ENCODE assay signal across 28 mouse cellular contexts in the genomic region with DNA sequence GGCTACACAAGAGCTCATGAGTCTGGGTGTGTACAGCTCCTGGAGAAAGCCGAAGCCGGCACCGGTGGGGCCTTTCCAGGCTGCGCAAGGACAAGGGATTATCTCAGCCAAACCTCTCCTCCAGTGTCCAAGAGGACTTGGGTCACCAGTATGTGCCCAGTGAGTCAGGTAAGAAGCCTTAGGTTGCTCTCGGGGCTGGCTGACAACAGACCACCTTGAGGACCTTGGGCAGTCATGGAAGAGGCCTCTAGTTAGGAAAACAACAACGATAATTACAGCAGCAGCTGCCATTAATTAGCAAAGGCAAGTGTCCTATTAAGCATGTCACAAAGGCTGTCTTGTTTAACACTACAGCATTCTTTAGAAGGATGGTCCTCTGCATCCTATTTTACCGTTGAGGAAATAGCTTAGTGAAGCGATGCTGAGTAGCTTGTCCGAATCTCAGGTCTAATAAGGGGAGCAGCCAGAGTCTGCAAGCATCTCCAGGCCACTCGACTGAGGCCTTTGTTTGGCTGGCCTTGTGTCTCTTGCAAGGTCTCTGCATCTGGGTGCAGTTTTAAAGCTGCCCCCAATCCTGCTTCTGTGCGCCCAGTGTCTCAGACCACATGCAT. TPM values are rescaled to one million over a fixed set of nuclear protein-coding genes. Genes with fewer than 3 reads are reported as not detected.
DNase-seq lines count a peak whose midpoint lies in the region; ATAC-seq and TF ChIP-seq lines count a peak whose summit lies in the region.
"Had no signal": no experiment of that assay in that cellular context is flagged by ENCODE, and none has a peak within 500 bp of the region (broad histone marks: within the 10 kb centered on the region; RNA-seq: fewer than 3 reads in every experiment).

No protein-coding gene starts in this region.

- H3K9ac ChIP-seq in hindbrain, embryonic 12.5 days = no peak overlapping the region; the same call in 1 of the 2 replicates
- no peak overlapping the region for H3K9ac ChIP-seq in hindbrain, embryonic 13.5 days
- H3K9ac ChIP-seq in embryonic facial prominence, embryonic 12.5 days = no peak overlapping the region
- H3K9ac ChIP-seq in midbrain, embryonic 16.5 days (ENCODE audit: low read depth, low read length) = no peak overlapping the region
- H3K9ac ChIP-seq: liver, embryonic 15.5 days had no signal

- H3K9me3 ChIP-seq in hindbrain, embryonic 12.5 days (replicated peaks) = no peaks in the 10 kb centered on the region
- no peaks in the 10 kb centered on the region for H3K9me3 ChIP-seq in hindbrain, embryonic 13.5 days
- no peaks in the 10 kb centered on the region for H3K9me3 ChIP-seq in embryonic facial prominence, embryonic 12.5 days
- no peaks in the 10 kb centered on the region for H3K9me3 ChIP-seq in midbrain, embryonic 16.5 days (replicated peaks; ENCODE audit: control insufficient read depth, low read length, poor library complexity, severe bottlenecking)
- H3K9me3 ChIP-seq: embryonic facial prominence, embryonic 13.5 days; forebrain, embryonic 12.5 days; heart, embryonic 10.5 days; heart, embryonic 15.5 days; limb, embryonic 12.5 days; liver, embryonic 15.5 days had no signal

- TF ChIP-seq POLR2A in cerebellum, adult 2 months (IDR thresholded peaks at IDR 0.05; ENCODE audit: borderline replicate concordance, insufficient read depth, low read length) = no peak

- H3K27ac ChIP-seq in cerebellum, adult 2 months (ENCODE audit: insufficient read depth, low read length) = peak overlapping the region; percentile 63
- H3K27ac ChIP-seq in hindbrain, embryonic 12.5 days = no peak overlapping the region
- H3K27ac ChIP-seq in hindbrain, embryonic 13.5 days = no peak overlapping the region
- H3K27ac ChIP-seq in embryonic facial prominence, embryonic 12.5 days = no peak overlapping the region
- no peak overlapping the region for H3K27ac ChIP-seq in midbrain, embryonic 16.5 days (ENCODE audit: low read length)
- H3K27ac ChIP-seq: embryonic facial prominence, embryonic 13.5 days; forebrain, embryonic 12.5 days; heart, embryonic 15.5 days; limb, embryonic 12.5 days; liver, embryonic 15.5 days had no signal

- peak overlapping the region; percentile 42 for H3K4me3 ChIP-seq in cerebellum, adult 2 months (replicated peaks; ENCODE audit: insufficient read depth, low read depth, low read length)
- no peak overlapping the region for H3K4me3 ChIP-seq in hindbrain, embryonic 12.5 days
- H3K4me3 ChIP-seq in hindbrain, embryonic 13.5 days = no peak overlapping the region
- H3K4me3 ChIP-seq in embryonic facial prominence, embryonic 12.5 days = no peak overlapping the region
- no peak overlapping the region for H3K4me3 ChIP-seq in midbrain, embryonic 16.5 days (ENCODE audit: low read depth, low read length)

- H3K27me3 ChIP-seq in cerebellum, adult 2 months (ENCODE audit: control insufficient read depth, insufficient read depth, low read length) = no peaks in the 10 kb centered on the region
- peaks cover 52% of the 10 kb centered on the region for H3K27me3 ChIP-seq in hindbrain, embryonic 12.5 days
- H3K27me3 ChIP-seq in hindbrain, embryonic 13.5 days = peaks cover 79% of the 10 kb centered on the region
- peaks cover 46% of the 10 kb centered on the region for H3K27me3 ChIP-seq in embryonic facial prominence, embryonic 12.5 days
- peaks cover 32% of the 10 kb centered on the region for H3K27me3 ChIP-seq in midbrain, embryonic 16.5 days (ENCODE audit: control insufficient read depth, insufficient read depth, low read depth, low read length)
- H3K27me3 ChIP-seq: CH12.LX had no signal

- TF ChIP-seq CTCF in cerebellum, adult 2 months (IDR thresholded peaks at IDR 0.05; ENCODE audit: borderline replicate concordance, insufficient read depth, low read depth, low read length) = no peak

- H3K4me1 ChIP-seq in cerebellum, adult 2 months (ENCODE audit: control insufficient read depth, insufficient read depth, low read length) = peaks cover 17% of the 10 kb centered on the region; the same call in 1 of the 2 replicates
- H3K4me1 ChIP-seq in hindbrain, embryonic 12.5 days = peaks cover 38% of the 10 kb centered on the region
- peaks cover 40% of the 10 kb centered on the region for H3K4me1 ChIP-seq in hindbrain, embryonic 13.5 days (replicated peaks)
- H3K4me1 ChIP-seq in embryonic facial prominence, embryonic 12.5 days = peaks cover 24% of the 10 kb centered on the region
- H3K4me1 ChIP-seq in midbrain, embryonic 16.5 days (ENCODE audit: control insufficient read depth, insufficient read depth, low read length) = peaks cover 9% of the 10 kb centered on the region

- ATAC-seq in hindbrain, embryonic 12.5 days (ENCODE audit: low FRiP score) = no peak
- ATAC-seq in hindbrain, embryonic 13.5 days (ENCODE audit: low FRiP score) = no peak
- 0 out of 2 replicates have a peak, but pooled peaks have one; percentile 24 for ATAC-seq in embryonic facial prominence, embryonic 12.5 days (ENCODE audit: insufficient number of reproducible peaks, insufficient read depth, low FRiP score, low TSS enrichment)
- no peak for ATAC-seq in midbrain, embryonic 16.5 days
- no peak for ATAC-seq in erythroid progenitor cell, adult 5-6 weeks (replicated peaks; ENCODE audit: low FRiP score, poor library complexity, severe bottlenecking)
- ATAC-seq: activated CD4-positive, CD25-positive, alpha-beta regulatory T cell, adult 4 months had no signal

- whole genome bisulfite sequencing in cerebellum, adult 2 months = 60% methylated on average over 11 of the region's 11 CpGs
- 55% methylated on average over 11 of the region's 11 CpGs for WGBS in hindbrain, embryonic 12.5 days
- WGBS in hindbrain, embryonic 13.5 days = 47% methylated on average over 11 of the region's 11 CpGs
- WGBS in embryonic facial prominence, embryonic 12.5 days = 27% methylated on average over 11 of the region's 11 CpGs
- 43% methylated on average over 11 of the region's 11 CpGs for WGBS in midbrain, embryonic 16.5 days

- 0 out of 2 replicates have a peak overlapping the region, but pooled peaks have one; percentile 58 for H3K4me2 ChIP-seq in hindbrain, embryonic 12.5 days (replicated peaks)
- no peak overlapping the region for H3K4me2 ChIP-seq in hindbrain, embryonic 13.5 days
- H3K4me2 ChIP-seq in embryonic facial prominence, embryonic 12.5 days (replicated peaks) = no peak overlapping the region
- peak overlapping the region; percentile 48; the same call in 1 of the 2 replicates for H3K4me2 ChIP-seq in midbrain, embryonic 16.5 days (ENCODE audit: low read length)

- no peak for DNase-seq in cerebellum, adult 2 months
- no peak for DNase-seq in cerebellum, adult 9-10 months
- DNase-seq in adrenal gland, postnatal 14 days = no peak
- DNase-seq: cerebellum, adult 11 months; cerebellum, postnatal 14 days; gastrocnemius, postnatal 14 days; kidney, adult 9 months; kidney, postnatal 10 days; layer of hippocampus, postnatal 36 days; right cerebral cortex, postnatal 14 days had no signal

- no peaks in the 10 kb centered on the region for H3K36me3 ChIP-seq in hindbrain, embryonic 12.5 days
- H3K36me3 ChIP-seq in hindbrain, embryonic 13.5 days = peaks cover 7% of the 10 kb centered on the region
- no peaks in the 10 kb centered on the region for H3K36me3 ChIP-seq in embryonic facial prominence, embryonic 12.5 days
- H3K36me3 ChIP-seq in midbrain, embryonic 16.5 days (ENCODE audit: control insufficient read depth, insufficient read depth, low read length) = no peaks in the 10 kb centered on the region
- H3K36me3 ChIP-seq: forebrain, embryonic 12.5 days; liver, embryonic 15.5 days had no signal

RNA-seq across cellular contexts. Expression of a gene that starts 11.8 kb away (rescaled TPM):
- polyA plus RNA-seq in cerebellum, adult 2 months (2012; rRNA removed) = 155 and 187 TPM in 2 replicates
- polyA plus RNA-seq in hindbrain, embryonic 12.5 days (2016; fragmentation: Nextera tagmentation; extraction: Ambion mirVana) = 73.1 and 74.1 TPM in 2 replicates
- 84.0 and 84.4 TPM in 2 replicates for polyA plus RNA-seq in hindbrain, embryonic 13.5 days (2015; fragmentation: Nextera tagmentation; extraction: Ambion mirVana)
- 61.1 and 64.6 TPM in 2 replicates for polyA plus RNA-seq in embryonic facial prominence, embryonic 12.5 days (2016; fragmentation: Nextera tagmentation; extraction: Ambion mirVana)
- 79.7 and 81.3 TPM in 2 replicates for polyA plus RNA-seq in midbrain, embryonic 16.5 days (2015; fragmentation: Nextera tagmentation; extraction: Ambion mirVana)
- 17.6 and 23.1 TPM in 2 replicates for total RNA-seq in erythroid progenitor cell, adult 5-6 weeks (2015; ENCODE audit: low replicate concordance)
- total RNA-seq in erythroid progenitor cell, adult 5-6 weeks (2017; ENCODE audit: low replicate concordance) = 3.6 and 10.8 TPM in 2 replicates
- 58.8 and 74.2 TPM in 2 replicates for total RNA-seq in adrenal gland, postnatal 14 days (2021)

RNA-seq across cellular contexts. Expression of a gene that starts 26.4 kb away (rescaled TPM):
- 2.1 and 2.8 TPM in 2 replicates for polyA plus RNA-seq in cerebellum, adult 2 months (2012; rRNA removed)
- 18.3 and 19.0 TPM in 2 replicates for polyA plus RNA-seq in hindbrain, embryonic 12.5 days (2016; fragmentation: Nextera tagmentation; extraction: Ambion mirVana)
- 25.9 and 29.3 TPM in 2 replicates for polyA plus RNA-seq in hindbrain, embryonic 13.5 days (2015; fragmentation: Nextera tagmentation; extraction: Ambion mirVana)
- 0.64 and 0.76 TPM in 2 replicates for polyA plus RNA-seq in embryonic facial prominence, embryonic 12.5 days (2016; fragmentation: Nextera tagmentation; extraction: Ambion mirVana)
- polyA plus RNA-seq in midbrain, embryonic 16.5 days (2015; fragmentation: Nextera tagmentation; extraction: Ambion mirVana) = 45.4 and 54.8 TPM in 2 replicates
- total RNA-seq in erythroid progenitor cell, adult 5-6 weeks (2015; ENCODE audit: low replicate concordance) = not detected in 2 replicates
- not detected in 2 replicates for total RNA-seq in erythroid progenitor cell, adult 5-6 weeks (2017; ENCODE audit: low replicate concordance)
- total RNA-seq in adrenal gland, postnatal 14 days (2021) = 3.8 and 4.2 TPM in 2 replicates
- total RNA-seq: CH12.LX; ES-E14; gastrocnemius, postnatal 14 days; granulocyte monocyte progenitor cell, adult 5-6 weeks; heart, postnatal 25 days; liver, adult 2 months had no signal
- polyA plus RNA-seq: activated CD4-positive, CD25-positive, alpha-beta regulatory T cell, adult 4 months; liver, adult 2 months; thymus, postnatal 0 days had no signal

RNA-seq across cellular contexts. Expression of a gene that starts 48.8 kb away (rescaled TPM):
- polyA plus RNA-seq in cerebellum, adult 2 months (2012; rRNA removed) = 122 and 143 TPM in 2 replicates
- 19.1 and 19.7 TPM in 2 replicates for polyA plus RNA-seq in hindbrain, embryonic 12.5 days (2016; fragmentation: Nextera tagmentation; extraction: Ambion mirVana)
- polyA plus RNA-seq in hindbrain, embryonic 13.5 days (2015; fragmentation: Nextera tagmentation; extraction: Ambion mirVana) = 15.9 and 16.0 TPM in 2 replicates
- 26.1 and 26.7 TPM in 2 replicates for polyA plus RNA-seq in embryonic facial prominence, embryonic 12.5 days (2016; fragmentation: Nextera tagmentation; extraction: Ambion mirVana)
- 17.7 and 20.8 TPM in 2 replicates for polyA plus RNA-seq in midbrain, embryonic 16.5 days (2015; fragmentation: Nextera tagmentation; extraction: Ambion mirVana)
- total RNA-seq in erythroid progenitor cell, adult 5-6 weeks (2015; ENCODE audit: low replicate concordance) = not detected in 2 replicates
- 0.13 TPM in 1 of 2 replicates, not detected in the other for total RNA-seq in erythroid progenitor cell, adult 5-6 weeks (2017; ENCODE audit: low replicate concordance)
- 11.0 and 18.3 TPM in 2 replicates for total RNA-seq in adrenal gland, postnatal 14 days (2021)
- polyA plus RNA-seq: activated CD4-positive, CD25-positive, alpha-beta regulatory T cell, adult 4 months had no signal

RNA-seq across cellular contexts. Expression of a gene that starts 55.2 kb away (rescaled TPM):
- polyA plus RNA-seq in cerebellum, adult 2 months (2012; rRNA removed) = 88.3 and 92.6 TPM in 2 replicates
- polyA plus RNA-seq in hindbrain, embryonic 12.5 days (2016; fragmentation: Nextera tagmentation; extraction: Ambion mirVana) = 39.2 and 41.5 TPM in 2 replicates
- 32.4 and 33.8 TPM in 2 replicates for polyA plus RNA-seq in hindbrain, embryonic 13.5 days (2015; fragmentation: Nextera tagmentation; extraction: Ambion mirVana)
- 32.5 and 33.5 TPM in 2 replicates for polyA plus RNA-seq in embryonic facial prominence, embryonic 12.5 days (2016; fragmentation: Nextera tagmentation; extraction: Ambion mirVana)
- 34.8 and 37.5 TPM in 2 replicates for polyA plus RNA-seq in midbrain, embryonic 16.5 days (2015; fragmentation: Nextera tagmentation; extraction: Ambion mirVana)
- not detected in 2 replicates for total RNA-seq in erythroid progenitor cell, adult 5-6 weeks (2015; ENCODE audit: low replicate concordance)
- 0.77 TPM in 1 of 2 replicates, not detected in the other for total RNA-seq in erythroid progenitor cell, adult 5-6 weeks (2017; ENCODE audit: low replicate concordance)
- total RNA-seq in adrenal gland, postnatal 14 days (2021) = 40.7 and 47.0 TPM in 2 replicates

RNA-seq across cellular contexts. Expression of a gene that starts 55.4 kb away (rescaled TPM):
- 41.3 and 46.6 TPM in 2 replicates for polyA plus RNA-seq in cerebellum, adult 2 months (2012; rRNA removed)
- 25.3 and 25.7 TPM in 2 replicates for polyA plus RNA-seq in hindbrain, embryonic 12.5 days (2016; fragmentation: Nextera tagmentation; extraction: Ambion mirVana)
- 43.7 and 45.0 TPM in 2 replicates for polyA plus RNA-seq in hindbrain, embryonic 13.5 days (2015; fragmentation: Nextera tagmentation; extraction: Ambion mirVana)
- 2.5 and 3.1 TPM in 2 replicates for polyA plus RNA-seq in embryonic facial prominence, embryonic 12.5 days (2016; fragmentation: Nextera tagmentation; extraction: Ambion mirVana)
- 52.0 and 56.7 TPM in 2 replicates for polyA plus RNA-seq in midbrain, embryonic 16.5 days (2015; fragmentation: Nextera tagmentation; extraction: Ambion mirVana)
- not detected in 2 replicates for total RNA-seq in erythroid progenitor cell, adult 5-6 weeks (2015; ENCODE audit: low replicate concordance)
- total RNA-seq in erythroid progenitor cell, adult 5-6 weeks (2017; ENCODE audit: low replicate concordance) = not detected in 2 replicates
- total RNA-seq in adrenal gland, postnatal 14 days (2021) = 2.9 and 3.3 TPM in 2 replicates
- total RNA-seq: granulocyte monocyte progenitor cell, adult 5-6 weeks had no signal

Comparison
In these comparisons a context has a peak if more than half of its experiments do, and no peak if none do; other contexts are left out.
1. H3K4me2 ChIP-seq: peak in hindbrain, embryonic 12.5 days (single experiment) and midbrain, embryonic 16.5 days (single experiment); none in hindbrain, embryonic 13.5 days (single experiment) and embryonic facial prominence, embryonic 12.5 days (single experiment).